Mouse (Mus musculus) MEL (cell line): ENCODE results near the gene Wdr4. TPM values are rescaled to one million over a fixed set of nuclear protein-coding genes. Genes with fewer than 3 reads are reported as not detected.
A peak's percentile ranks its signal among the peaks of the same experiment; 100 is the strongest.

Experiments used
- DNase-seq: peaks from one replicate; pipeline ENCODE4 v3.0.0; 2011; ENCODE audit warnings: low read depth, low spot score
- H3K27ac ChIP-seq: 2 replicates; pipeline ENCODE4 v1.5.1; 2012; ENCODE audit warnings: low read depth, mild to moderate bottlenecking, control low read depth, low read length, moderate library complexity; ENCODE audit not compliant: control insufficient read depth
- H3K27me3 ChIP-seq, 2 experiments: fragments of 150-350 bp in 1 of 2; sonication (generic) in 1 of 2; 2 replicates each; pipeline ENCODE4 v1.6.1; 2012; ENCODE audit warnings: low read length in 2 of 2, mild to moderate bottlenecking in 2 of 2, improper control_type of control experiment in 1 of 2, moderate library complexity in 1 of 2; ENCODE audit not compliant: insufficient read depth in 2 of 2, control insufficient read depth in 1 of 2
- H3K36me3 ChIP-seq, 2 experiments: 2 replicates each; pipeline ENCODE4 v1.6.1; 2012 to 2014; ENCODE audit warnings: low read length in 2 of 2, improper control_type of control experiment in 1 of 2, inconsistent platforms in 1 of 2, mild to moderate bottlenecking in 1 of 2; ENCODE audit not compliant: insufficient read depth in 2 of 2, control insufficient read depth in 1 of 2
- H3K4me1 ChIP-seq, 2 experiments: fragments of 150-350 bp in 1 of 2; sonication (generic) in 1 of 2; 2 replicates each; pipeline ENCODE4 v1.6.1; 2012; ENCODE audit warnings: low read length in 2 of 2, improper control_type of control experiment in 1 of 2, mild to moderate bottlenecking in 1 of 2; ENCODE audit not compliant: insufficient read depth in 2 of 2, control insufficient read depth in 1 of 2
- H3K4me3 ChIP-seq, 2 experiments: fragments of 150-350 bp in 1 of 2; sonication (generic) in 1 of 2; 2 replicates each; pipeline ENCODE4 v1.5.1; 2012; ENCODE audit warnings: low read depth in 2 of 2, low read length in 2 of 2, mild to moderate bottlenecking in 2 of 2, moderate library complexity in 2 of 2, control low read depth in 1 of 2, improper control_type of control experiment in 1 of 2; ENCODE audit not compliant: control insufficient read depth in 1 of 2, insufficient read depth in 1 of 2
- H3K79me2 ChIP-seq: 2 replicates; pipeline ENCODE4 v1.6.1; 2012; ENCODE audit warnings: mild to moderate bottlenecking, low read length, moderate library complexity; ENCODE audit not compliant: control insufficient read depth, poor library complexity, insufficient read depth
- H3K9ac ChIP-seq: 2 replicates; pipeline ENCODE4 v1.6.1; 2012; ENCODE audit warnings: low read depth, mild to moderate bottlenecking, control low read depth, low read length, moderate library complexity; ENCODE audit not compliant: control insufficient read depth, poor library complexity, severe bottlenecking
- H3K9me3 ChIP-seq: fragments of 150-350 bp; sonication (generic); replicated peaks from 2 replicates; pipeline ENCODE4 v1.6.1; 2012; ENCODE audit warnings: mild to moderate bottlenecking, low read length, improper control_type of control experiment, moderate library complexity; ENCODE audit not compliant: insufficient read depth
- BHLHE40 ChIP-seq: IDR thresholded peaks from 2 replicates; pipeline ENCODE4 v1.6.1; 2012; ENCODE audit warnings: low read depth, mild to moderate bottlenecking, inconsistent platforms, low read length, improper control_type of control experiment, borderline replicate concordance
- CHD1 ChIP-seq: IDR thresholded peaks from 2 replicates; pipeline ENCODE4 v1.6.1; 2012; ENCODE audit warnings: low read depth, mild to moderate bottlenecking, inconsistent platforms, low read length, improper control_type of control experiment
- CTCF ChIP-seq, 3 experiments: IDR thresholded peaks in 2 of 3; conservative IDR thresholded peaks in 1 of 3; 2 replicates each; pipeline ENCODE4 v1.5.1; 2011 to 2012; ENCODE audit warnings: low read length in 3 of 3, low read depth in 2 of 3, mild to moderate bottlenecking in 2 of 3, improper control_type of control experiment in 1 of 3, inconsistent platforms in 1 of 3, mixed read lengths in 1 of 3, moderate library complexity in 1 of 3; ENCODE audit not compliant: control insufficient read depth in 1 of 3, insufficient read depth in 1 of 3, poor library complexity in 1 of 3, severe bottlenecking in 1 of 3
- ELF1 ChIP-seq: IDR thresholded peaks from 2 replicates; pipeline ENCODE4 v1.6.1; 2014; ENCODE audit warnings: low read depth, mild to moderate bottlenecking, inconsistent platforms, low read length, improper control_type of control experiment, moderate library complexity
- ETS1 ChIP-seq: IDR thresholded peaks from 2 replicates; pipeline ENCODE4 v1.6.1; 2012; ENCODE audit warnings: low read depth, mild to moderate bottlenecking, inconsistent platforms, low read length, improper control_type of control experiment, moderate library complexity
- GABPA ChIP-seq: IDR thresholded peaks from 2 replicates; pipeline ENCODE4 v1.6.1; 2012; ENCODE audit warnings: low read depth, mild to moderate bottlenecking, inconsistent platforms, low read length, improper control_type of control experiment, moderate library complexity
- GATA1 ChIP-seq: IDR thresholded peaks from 2 replicates; pipeline ENCODE4 v1.6.1; 2011; ENCODE audit warnings: low read depth, low read length, improper control_type of control experiment
- HCFC1 ChIP-seq: IDR thresholded peaks from 2 replicates; pipeline ENCODE4 v1.6.1; 2012; ENCODE audit warnings: low read depth, mild to moderate bottlenecking, inconsistent platforms, low read length, improper control_type of control experiment, moderate library complexity
- JUND ChIP-seq: IDR thresholded peaks from 2 replicates; pipeline ENCODE4 v1.6.1; 2011; ENCODE audit warnings: low read depth, mild to moderate bottlenecking, improper control_type of control experiment, low read length
- KAT2A ChIP-seq: conservative IDR thresholded peaks from 2 replicates; pipeline ENCODE4 v1.6.1; 2012; ENCODE audit warnings: low read depth, low read length, improper control_type of control experiment, inconsistent platforms
- MAFK ChIP-seq: IDR thresholded peaks from 2 replicates; pipeline ENCODE4 v1.6.1; 2011; ENCODE audit warnings: low read depth, mild to moderate bottlenecking, low read length, improper control_type of control experiment, borderline replicate concordance
- MAX ChIP-seq: IDR thresholded peaks from 2 replicates; pipeline ENCODE4 v1.6.1; 2011; ENCODE audit warnings: low read length, improper control_type of control experiment
- MAZ ChIP-seq: IDR thresholded peaks from 2 replicates; pipeline ENCODE4 v1.6.1; 2012; ENCODE audit warnings: low read depth, mild to moderate bottlenecking, inconsistent platforms, low read length, improper control_type of control experiment
- MEF2A ChIP-seq: IDR thresholded peaks from 2 replicates; pipeline ENCODE4 v1.6.1; 2014; ENCODE audit warnings: low read depth, mild to moderate bottlenecking, inconsistent platforms, low read length, improper control_type of control experiment; ENCODE audit not compliant: poor library complexity, insufficient replicate concordance, severe bottlenecking; ENCODE audit errors: extremely low read depth
- MXI1 ChIP-seq: IDR thresholded peaks from 2 replicates; pipeline ENCODE4 v1.6.1; 2011; ENCODE audit warnings: mild to moderate bottlenecking, low read depth, low read length, improper control_type of control experiment
- MYB ChIP-seq: IDR thresholded peaks from 2 replicates; pipeline ENCODE4 v1.6.1; 2011; ENCODE audit warnings: mild to moderate bottlenecking, low read depth, low read length, improper control_type of control experiment
- MYC ChIP-seq: IDR thresholded peaks from 2 replicates; pipeline ENCODE4 v1.6.1; 2011; ENCODE audit warnings: low read depth, mild to moderate bottlenecking, low read length, improper control_type of control experiment, moderate library complexity
- NELFE ChIP-seq: IDR thresholded peaks from 2 replicates; pipeline ENCODE4 v1.6.1; 2011; ENCODE audit warnings: low read depth, low read length, improper control_type of control experiment
- NRF1 ChIP-seq: IDR thresholded peaks from 2 replicates; pipeline ENCODE4 v1.6.1; 2014; ENCODE audit warnings: low read depth, mild to moderate bottlenecking, inconsistent platforms, low read length, improper control_type of control experiment, moderate library complexity; ENCODE audit not compliant: poor library complexity, insufficient read depth, severe bottlenecking
- POLR2A ChIP-seq, 2 experiments: IDR thresholded peaks; 2 replicates each; pipeline ENCODE4 v1.6.1; 2011 to 2012; ENCODE audit warnings: low read length in 2 of 2, mild to moderate bottlenecking in 2 of 2, control low read depth in 1 of 2, improper control_type of control experiment in 1 of 2, low read depth in 1 of 2, moderate library complexity in 1 of 2; ENCODE audit not compliant: control insufficient read depth in 1 of 2, insufficient read depth in 1 of 2, poor library complexity in 1 of 2
- POLR2AphosphoS2 ChIP-seq: IDR thresholded peaks from 2 replicates; pipeline ENCODE4 v1.6.1; 2011; ENCODE audit warnings: low read length, improper control_type of control experiment
- RCOR1 ChIP-seq: IDR thresholded peaks from 2 replicates; pipeline ENCODE4 v1.6.1; 2012; ENCODE audit warnings: low read depth, mild to moderate bottlenecking, inconsistent platforms, low read length, improper control_type of control experiment
- SIN3A ChIP-seq: IDR thresholded peaks from 2 replicates; pipeline ENCODE4 v1.6.1; 2012; ENCODE audit warnings: low read length, improper control_type of control experiment, inconsistent platforms
- TAL1 ChIP-seq: IDR thresholded peaks from 2 replicates; pipeline ENCODE4 v1.6.1; 2012; ENCODE audit warnings: mild to moderate bottlenecking, inconsistent platforms, low read length, moderate library complexity, mixed read lengths
- TBP ChIP-seq: IDR thresholded peaks from 2 replicates; pipeline ENCODE4 v1.8.0; 2011; ENCODE audit warnings: low read depth, low read length, improper control_type of control experiment
- TCF12 ChIP-seq: IDR thresholded peaks from 2 replicates; pipeline ENCODE4 v1.6.1; 2014; ENCODE audit warnings: low read depth, mild to moderate bottlenecking, inconsistent platforms, low read length, improper control_type of control experiment, moderate library complexity
- UBTF ChIP-seq: IDR thresholded peaks from 2 replicates; pipeline ENCODE4 v1.6.1; 2012; ENCODE audit warnings: low read depth, mild to moderate bottlenecking, inconsistent platforms, low read length, improper control_type of control experiment, moderate library complexity, borderline replicate concordance; ENCODE audit not compliant: insufficient read depth
- USF1 ChIP-seq: IDR thresholded peaks from 2 replicates; pipeline ENCODE4 v1.6.1; 2014; ENCODE audit warnings: low read depth, mild to moderate bottlenecking, inconsistent platforms, low read length, improper control_type of control experiment, moderate library complexity
- USF2 ChIP-seq, 2 experiments: IDR thresholded peaks; 2 replicates each; pipeline ENCODE4 v1.6.1; 2011 to 2012; ENCODE audit warnings: improper control_type of control experiment in 2 of 2, low read length in 2 of 2, borderline replicate concordance in 1 of 2, inconsistent platforms in 1 of 2, low read depth in 1 of 2, mild to moderate bottlenecking in 1 of 2; ENCODE audit not compliant: insufficient read depth in 1 of 2
- ZMIZ1 ChIP-seq: IDR thresholded peaks from 2 replicates; pipeline ENCODE4 v1.6.1; 2012; ENCODE audit warnings: low read depth, mild to moderate bottlenecking, inconsistent platforms, low read length, improper control_type of control experiment, moderate library complexity
- ZNF384 ChIP-seq: IDR thresholded peaks from 2 replicates; pipeline ENCODE4 v1.6.1; 2012; ENCODE audit warnings: low read depth, mild to moderate bottlenecking, inconsistent platforms, low read length, improper control_type of control experiment
- polyA plus RNA-seq, 2 experiments: library from polyadenylated mRNA; stranded (reverse) in 1 of 2; unstranded in 1 of 2; fragments of >175 nt in 1 of 2; fragments of >200 nt in 1 of 2; gene quantifications; 2 replicates each; pipeline versions ENCODE4 v1.2.1 to v1.2.4; 2012; ENCODE audit warnings: low replicate concordance in 2 of 2, low read depth in 1 of 2; ENCODE audit not compliant: insufficient read length in 2 of 2, insufficient read depth in 1 of 2, missing spikeins in 1 of 2
- total RNA-seq: library from RNA; depleted of rRNA; stranded (reverse); fragments of 300-350 nt; gene quantifications from 2 replicates; pipeline ENCODE4 v1.2.3, GENCODE M21; 2012

The Wdr4 gene
- total and polyA plus RNA-seq, 3 experiments, result 109 to 118 TPM; not detected in 1

- Histone ChIP-seq H3K4me1 (peaks cover 0 to 26% of the 10 kb centered on the region in 2 experiments; a peak in 3 of 4 replicates), H3K36me3 (peaks cover 0 to 26% of the 10 kb centered on the region in 2 experiments; a peak in 2 of 4 replicates), H3K9ac (peak within 1 kb of the TSS; percentile 91), H3K9me3 (no peaks in the 10 kb centered on the region), H3K4me3 (peak within 1 kb of the TSS; percentile 78 to 87), H3K27ac (peak within 1 kb of the TSS; percentile 76), H3K79me2 (peaks cover 37% of the 10 kb centered on the region), H3K27me3 (no peaks in the 10 kb centered on the region)
- DNase-seq, result peak; percentile 99
- peak; percentile 63; the same call in 1 of the 2 replicates for TF ChIP-seq MYC
- TF ChIP-seq GATA1, result no peak
- no peak for TF ChIP-seq TAL1
- TF ChIP-seq NRF1, result peak; percentile 63
- TF ChIP-seq MEF2A, result no peak
- no peak for TF ChIP-seq GABPA
- TF ChIP-seq CHD1, result peak; percentile 99
- 0 out of 4 replicates have a peak, but pooled peaks of 1 of the 2 experiments have one; percentile 7 for TF ChIP-seq USF2 (IDR thresholded peaks at IDR 0.05; ENCODE audit: borderline replicate concordance in 1 of 2, insufficient read depth in 1 of 2, low read depth in 1 of 2, low read length in 2 of 2)
- TF ChIP-seq ETS1, result peak; percentile 43; the same call in 1 of the 2 replicates
- peak; percentile 68; the same call in 1 of the 2 replicates for TF ChIP-seq TBP
- peak; percentile 60 for TF ChIP-seq HCFC1
- 0 out of 2 replicates have a peak, but pooled peaks have one; percentile 17 for TF ChIP-seq ELF1
- no peak for TF ChIP-seq MAFK
- TF ChIP-seq USF1, result peak; percentile 87
- TF ChIP-seq SIN3A, result peak; percentile 78; the same call in 1 of the 2 replicates
- TF ChIP-seq MXI1, result peak; percentile 81; the same call in 1 of the 2 replicates
- TF ChIP-seq POLR2A (IDR thresholded peaks at IDR 0.05; ENCODE audit: control insufficient read depth in 1 of 2, insufficient read depth in 1 of 2, low read depth in 1 of 2, low read length in 2 of 2, poor library complexity in 1 of 2), result peak in 1 of 2 experiments; percentile 79; a peak in 2 of 4 replicates
- no peak for TF ChIP-seq CTCF (IDR thresholded peaks at IDR 0.05 in 2 of 3, conservative IDR thresholded peaks at IDR 0.05 in 1 of 3; ENCODE audit: control insufficient read depth in 1 of 3, insufficient read depth in 1 of 3, low read depth in 2 of 3, low read length in 3 of 3, poor library complexity in 1 of 3, severe bottlenecking in 1 of 3)
- TF ChIP-seq MAX, result peak; percentile 60; the same call in 1 of the 2 replicates
- peak; percentile 77 for TF ChIP-seq NELFE
- no peak for TF ChIP-seq JUND
- TF ChIP-seq MAZ, result peak; percentile 85
- TF ChIP-seq ZMIZ1, result peak; percentile 21; the same call in 1 of the 2 replicates
- 0 out of 2 replicates have a peak, but pooled peaks have one; percentile 43 for TF ChIP-seq POLR2AphosphoS2
- TF ChIP-seq UBTF, result no peak
- peak; percentile 26; the same call in 1 of the 2 replicates for TF ChIP-seq TCF12
- TF ChIP-seq KAT2A, result no peak
- 0 out of 2 replicates have a peak, but pooled peaks have one; percentile 14 for TF ChIP-seq BHLHE40
- TF ChIP-seq ZNF384, result peak; percentile 86
- 0 out of 2 replicates have a peak, but pooled peaks have one; percentile 14 for TF ChIP-seq RCOR1
- peak; percentile 65 for TF ChIP-seq MYB
Measured at GRCm38 (mm10) chr17:31564015-31564857, 44.5 kb upstream of the Wdr4 start, which contains the start of gene Pknox1. Pknox1 (plus strand) TSS chr17:31564734.
